Mouse (Mus musculus): Measurements from ENCODE around the gene Scn10a.

GRCm38 (mm10) chr9:119706700-119707099 is 12.4 kb downstream of the Scn10a start:
- no peak for TF ChIP-seq CTCF (IDR thresholded peaks at IDR 0.05; ENCODE audit: borderline replicate concordance, insufficient read depth, low read depth, low read length)
- no peak for TF ChIP-seq POLR2A (IDR thresholded peaks at IDR 0.05; ENCODE audit: borderline replicate concordance, insufficient read depth, low read length)

Measured in cerebellum, adult 2 months (tissue).